Comparison of ENCODE assay signal across 20 mouse cellular contexts in genomic region chr1:36614584-36614983, GRCm38 (mm10).
"Had no signal": no experiment of that assay in that cellular context is flagged by ENCODE, and none has a peak within 500 bp of the region (broad histone marks: within the 10 kb centered on the region; RNA-seq: fewer than 3 reads in every experiment).

No protein-coding gene starts in this region.

- H3K36me3 ChIP-seq: kidney, embryonic 15.5 days; limb, embryonic 12.5 days; limb, embryonic 15.5 days; midbrain, embryonic 12.5 days; midbrain, embryonic 15.5 days; neural tube, embryonic 12.5 days; neural tube, embryonic 15.5 days; stomach, embryonic 15.5 days had no signal

- H3K4me3 ChIP-seq: kidney, embryonic 15.5 days; limb, embryonic 12.5 days; limb, embryonic 15.5 days; midbrain, embryonic 12.5 days; midbrain, embryonic 15.5 days; neural tube, embryonic 12.5 days; neural tube, embryonic 15.5 days; stomach, embryonic 15.5 days had no signal

- DNase-seq: kidney, adult 8-10 months; kidney, postnatal 36 days; liver, postnatal 0 days; retina, postnatal 1 day; right cerebral cortex, postnatal 25 days; spleen, adult 18-20 months; thymus, adult 2 months; thymus, postnatal 14 days had no signal

- H3K9ac ChIP-seq: kidney, embryonic 15.5 days; limb, embryonic 12.5 days; limb, embryonic 15.5 days; liver, embryonic 14.5 days; liver, postnatal 0 days; lung, embryonic 14.5 days; midbrain, embryonic 12.5 days; midbrain, embryonic 15.5 days; neural tube, embryonic 12.5 days; neural tube, embryonic 15.5 days; stomach, embryonic 15.5 days had no signal

- H3K9me3 ChIP-seq: kidney, embryonic 15.5 days; limb, embryonic 12.5 days; limb, embryonic 15.5 days; midbrain, embryonic 12.5 days; midbrain, embryonic 15.5 days; neural tube, embryonic 12.5 days; neural tube, embryonic 15.5 days; stomach, embryonic 15.5 days had no signal

- H3K27me3 ChIP-seq: kidney, embryonic 15.5 days; limb, embryonic 12.5 days; limb, embryonic 15.5 days; midbrain, embryonic 12.5 days; midbrain, embryonic 15.5 days; neural tube, embryonic 12.5 days; neural tube, embryonic 15.5 days; stomach, embryonic 15.5 days had no signal

- H3K27ac ChIP-seq: kidney, embryonic 15.5 days; limb, embryonic 12.5 days; limb, embryonic 15.5 days; liver, embryonic 14.5 days; macrophage; midbrain, embryonic 12.5 days; midbrain, embryonic 15.5 days; neural tube, embryonic 12.5 days; neural tube, embryonic 15.5 days; stomach, embryonic 15.5 days had no signal

- ATAC-seq: liver, postnatal 0 days; lung, postnatal 0 days; midbrain, embryonic 15.5 days had no signal
